Mouse (Mus musculus) olfactory bulb, adult 2 months (tissue): ENCODE results near the gene Map2k3.

Experiments
- CTCF ChIP-seq: fragments of 200-500 bp; IDR thresholded peaks from 2 replicates; pipeline ENCODE4 v1.5.1; 2012; ENCODE audit warnings: low read depth, mild to moderate bottlenecking, low read length, moderate library complexity; ENCODE audit not compliant: insufficient read depth
- POLR2A ChIP-seq: fragments of 200-500 bp; IDR thresholded peaks from 2 replicates; pipeline ENCODE4 v1.6.1; 2012; ENCODE audit warnings: mild to moderate bottlenecking, low read depth, low read length, moderate library complexity; ENCODE audit not compliant: insufficient read depth

GRCm38 (mm10) chr11:60958948-60959347 is 27.1 kb downstream of the Map2k3 start:
- TF ChIP-seq CTCF (no peak), POLR2A (no peak)
